Comparison of ENCODE assay signal across 8 mouse cellular contexts in genomic region chr7:3303276-3303781, GRCm38 (mm10). TPM values are rescaled to one million over a fixed set of nuclear protein-coding genes. Genes with fewer than 3 reads are reported as not detected.
DNase-seq lines count a peak whose midpoint lies in the region; ATAC-seq and TF ChIP-seq lines count a peak whose summit lies in the region.

No protein-coding gene starts in this region.

- no peak for TF ChIP-seq CTCF in lung, embryonic 14.5 days (IDR thresholded peaks at IDR 0.05; ENCODE audit: low read depth)

- no peak overlapping the region for H3K9ac ChIP-seq in lung, embryonic 14.5 days

- ATAC-seq in frontal cortex, adult (ENCODE audit: low TSS enrichment): 0 out of 2 replicates have a peak, but pooled peaks have one; percentile 25
- peak; percentile 55 for ATAC-seq in lung, embryonic 14.5 days (ENCODE audit: insufficient read depth)

- H3K9me3 ChIP-seq in lung, embryonic 14.5 days (ENCODE audit: low read depth, low read length): no peaks in the 10 kb centered on the region

- peaks cover 18% of the 10 kb centered on the region for H3K36me3 ChIP-seq in lung, embryonic 14.5 days (ENCODE audit: insufficient read depth)

- H3K27ac ChIP-seq in lung, embryonic 14.5 days (ENCODE audit: low read depth): no peak overlapping the region

- peak overlapping the region; percentile 32 for H3K4me3 ChIP-seq in lung, embryonic 14.5 days (ENCODE audit: low read depth, low read length)

- H3K4me2 ChIP-seq in lung, embryonic 14.5 days: peak overlapping the region; percentile 62

- WGBS in lung, embryonic 14.5 days: 1% methylated on average over 28 of the region's 29 CpGs

- H3K27me3 ChIP-seq in lung, embryonic 14.5 days (ENCODE audit: insufficient read depth, low read length): peaks cover 31% of the 10 kb centered on the region

- peak; percentile 30 for DNase-seq in ovary, postnatal 36 days (ENCODE audit: low spot score)
- DNase-seq in ovary, adult 18-20 months (ENCODE audit: low spot score): no peak
- peak; percentile 53 to 62 for DNase-seq in cerebellum, adult 18-20 months
- peak; percentile 53 to 58 for DNase-seq in kidney, postnatal 4 days
- peak; percentile 55 for DNase-seq in lung, embryonic 14.5 days
- DNase-seq in retina, embryonic 14.5 days (ENCODE audit: low spot score): peak; percentile 56
- no peak for DNase-seq in adipocyte (ENCODE audit: low spot score)

- no peaks in the 10 kb centered on the region; the same call in 1 of the 2 replicates for H3K4me1 ChIP-seq in lung, embryonic 14.5 days (ENCODE audit: insufficient read depth)

RNA-seq across cellular contexts. Expression of gene Prkcg, which starts 14.3 kb away (rescaled TPM):
- 0.14 and 0.25 TPM in 2 replicates for polyA plus RNA-seq in lung, embryonic 14.5 days (2014; fragmentation: Nextera tagmentation; extraction: Ambion mirVana)

RNA-seq across cellular contexts. Expression of gene Myadm, which starts 14.4 kb away (rescaled TPM):
- polyA plus RNA-seq in lung, embryonic 14.5 days (2014; fragmentation: Nextera tagmentation; extraction: Ambion mirVana): 138 and 147 TPM in 2 replicates

RNA-seq across cellular contexts. Expression of gene Cacng7, which starts 29.4 kb away (rescaled TPM):
- polyA plus RNA-seq in lung, embryonic 14.5 days (2014; fragmentation: Nextera tagmentation; extraction: Ambion mirVana): 1.2 and 1.5 TPM in 2 replicates

RNA-seq across cellular contexts. Expression of gene Nlrp12, which starts 53.8 kb away (rescaled TPM):
- not detected in 2 replicates for polyA plus RNA-seq in lung, embryonic 14.5 days (2014; fragmentation: Nextera tagmentation; extraction: Ambion mirVana)

Comparison
In these comparisons a context has a peak if more than half of its experiments do, and no peak if none do; other contexts are left out.
1. DNase-seq: peak in ovary, postnatal 36 days (single experiment), cerebellum, adult 18-20 months (2 of 2), kidney, postnatal 4 days (2 of 2), lung, embryonic 14.5 days (single experiment) and retina, embryonic 14.5 days (single experiment); none in ovary, adult 18-20 months (single experiment) and adipocyte (single experiment).